In the genomic region with DNA sequence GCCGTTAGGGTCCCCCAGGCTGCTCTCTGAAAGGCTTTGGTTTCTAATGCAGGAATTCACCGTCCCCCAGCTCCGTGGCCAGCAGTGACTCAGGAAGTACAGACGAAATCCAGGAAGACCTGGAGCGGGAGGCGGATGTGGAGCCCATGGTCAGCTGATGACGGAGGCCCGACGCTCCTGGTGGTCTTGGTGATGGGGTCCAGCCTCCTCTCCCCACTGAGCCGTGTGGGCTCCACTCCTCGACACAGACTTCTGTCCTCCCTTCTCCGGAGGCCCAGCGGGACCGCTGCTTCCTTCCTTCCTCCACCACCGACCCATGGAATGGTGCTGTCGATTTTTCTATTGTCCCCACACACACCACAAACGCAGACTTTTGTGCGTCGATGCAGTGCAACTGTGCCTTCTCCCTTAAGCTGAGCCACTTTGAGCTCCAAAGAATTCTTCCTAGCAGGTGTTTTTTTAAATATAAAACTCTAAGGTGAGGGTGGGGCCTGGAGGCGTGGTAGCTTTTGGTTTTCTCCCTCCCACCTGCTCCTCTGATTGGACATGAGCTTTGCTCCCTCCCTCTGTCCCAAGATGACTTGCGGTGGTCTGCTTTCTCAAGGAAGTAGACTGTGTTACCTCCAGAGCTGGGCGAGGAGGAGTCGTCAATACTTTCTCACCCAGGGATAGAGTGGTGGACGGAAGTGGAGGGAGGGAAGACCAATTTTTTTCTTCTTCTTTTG, we compare ENCODE assay signal across 8 mouse cellular contexts. TPM values are rescaled to one million over a fixed set of nuclear protein-coding genes. Genes with fewer than 3 reads are reported as not detected.
DNase-seq lines count a peak whose midpoint lies in the region; ATAC-seq and TF ChIP-seq lines count a peak whose summit lies in the region.

No protein-coding gene starts in this region.

- peak; percentile 84 for DNase-seq in CH12.LX (ENCODE audit: extremely low read depth)
- DNase-seq in c-Kit-positive CD71-positive TER-119-positive erythroid progenitor cells, embryonic 14.5 days (ENCODE audit: low spot score) = peak; percentile 79
- peak; percentile 70 for DNase-seq in kidney, postnatal 14 days
- peak; percentile 86 for DNase-seq in splenic B cell, adult 2 months (ENCODE audit: low read depth, low spot score)
- DNase-seq in cerebellum, adult 18-20 months = no peak
- DNase-seq in cerebellum, postnatal 14 days = no peak

- no peaks in the 10 kb centered on the region for H3K79me2 ChIP-seq in CH12.LX (replicated peaks; ENCODE audit: control insufficient read depth, extremely low read depth, insufficient read depth, poor library complexity, severe bottlenecking)

- dilution Hi-C loops in CH12.LX (cut with MboI; ENCODE audit: extremely low pct_ligation_motif_present, extremely low pct_unique_long_range_greater_than_20kb, low sequenced_read_pairs) = no loop called here

- no peak for TF ChIP-seq EP300 in CH12.LX (IDR thresholded peaks at IDR 0.05; ENCODE audit: low read length)

- H3K27me3 ChIP-seq in CH12.LX (replicated peaks) = peaks cover 5% of the 10 kb centered on the region
- H3K27me3 ChIP-seq in heart, embryonic 14.5 days (ENCODE audit: control insufficient read depth, insufficient read depth, low read length) = no peaks in the 10 kb centered on the region
- H3K27me3 ChIP-seq in megakaryocyte, embryonic 14.5 days (replicated peaks) = no peaks in the 10 kb centered on the region
- H3K27me3 ChIP-seq in splenic B cell, adult 2 months (ENCODE audit: control insufficient read depth, insufficient read depth, low read length, poor library complexity, severe bottlenecking) = no peaks in the 10 kb centered on the region

- 13% methylated on average over 24 of the region's 24 CpGs for WGBS in heart, embryonic 14.5 days

- peak; percentile 95 for TF ChIP-seq POLR2A in CH12.LX (IDR thresholded peaks at IDR 0.05; ENCODE audit: low read depth, low read length)

- peaks cover 18% of the 10 kb centered on the region for H3K9me3 ChIP-seq in CH12.LX (replicated peaks; ENCODE audit: low read length)
- H3K9me3 ChIP-seq in heart, embryonic 14.5 days (ENCODE audit: control insufficient read depth, low read length) = 0 out of 2 replicates have a peak, but pooled peaks cover 5% of the 10 kb centered on the region
- no peaks in the 10 kb centered on the region for H3K9me3 ChIP-seq in megakaryocyte, embryonic 14.5 days

- peaks cover 6 to 20% of the 10 kb centered on the region in 2 experiments for H3K4me1 ChIP-seq in CH12.LX (ENCODE audit: control insufficient read depth in 1 of 2, insufficient read depth in 2 of 2)
- peaks cover 5 to 6% of the 10 kb centered on the region in 2 experiments; a peak in 1 of 4 replicates for H3K4me1 ChIP-seq in heart, embryonic 14.5 days (ENCODE audit: control insufficient read depth in 2 of 2, insufficient read depth in 2 of 2, low read length in 2 of 2)
- H3K4me1 ChIP-seq in megakaryocyte, embryonic 14.5 days = peaks cover 47% of the 10 kb centered on the region

- TF ChIP-seq CTCF in CH12.LX (conservative IDR thresholded peaks at IDR 0.05 in 1 of 2, IDR thresholded peaks at IDR 0.05 in 1 of 2; ENCODE audit: low read depth in 2 of 2, low read length in 2 of 2) = no peak

- peak; percentile 66; the same call in 1 of the 2 replicates for ATAC-seq in heart, embryonic 14.5 days (ENCODE audit: insufficient number of reproducible peaks, insufficient read depth, low FRiP score, low read depth)

- no peak overlapping the region for H3K27ac ChIP-seq in CH12.LX (ENCODE audit: insufficient read depth, low read depth)
- H3K27ac ChIP-seq in heart, embryonic 14.5 days (replicated peaks in 1 of 2; ENCODE audit: control insufficient read depth in 1 of 2, insufficient read depth in 1 of 2, low read depth in 2 of 2, low read length in 2 of 2) = peak overlapping the region; percentile 46 to 61

- peak overlapping the region; percentile 83 for H3K4me2 ChIP-seq in CH12.LX (ENCODE audit: insufficient read depth, low read depth, poor library complexity, severe bottlenecking)
- peak overlapping the region; percentile 56 for H3K4me2 ChIP-seq in heart, embryonic 14.5 days (ENCODE audit: low read length)

- H3K36me3 ChIP-seq in CH12.LX (replicated peaks in 1 of 2; ENCODE audit: control insufficient read depth in 1 of 2, insufficient read depth in 1 of 2, low read length in 1 of 2) = no peaks in the 10 kb centered on the region
- peaks cover 37% of the 10 kb centered on the region for H3K36me3 ChIP-seq in heart, embryonic 14.5 days (ENCODE audit: control insufficient read depth, insufficient read depth, low read length)
- H3K36me3 ChIP-seq in megakaryocyte, embryonic 14.5 days (replicated peaks; ENCODE audit: low read length) = peaks cover 12% of the 10 kb centered on the region
- no peaks in the 10 kb centered on the region for H3K36me3 ChIP-seq in splenic B cell, adult 2 months (ENCODE audit: control insufficient read depth, insufficient read depth, low read length, poor library complexity, severe bottlenecking)

- in situ Hi-C loops in CH12.LX (cut with MboI; ENCODE audit: low pct_ligation_motif_present, low pct_unique_long_range_greater_than_20kb, low sequenced_read_pairs) = no loop called here

- H3K9ac ChIP-seq in CH12.LX (ENCODE audit: insufficient read depth, low read depth) = peak overlapping the region; percentile 65
- H3K9ac ChIP-seq in heart, embryonic 14.5 days (ENCODE audit: low read length) = peak overlapping the region; percentile 61

- TF ChIP-seq RAD21 in CH12.LX (IDR thresholded peaks at IDR 0.05; ENCODE audit: low read depth, low read length) = no peak

- peak overlapping the region; percentile 40 to 74 (median 54) for H3K4me3 ChIP-seq in CH12.LX (replicated peaks in 1 of 3; ENCODE audit: low read depth in 2 of 3, low read length in 2 of 3, poor library complexity in 1 of 3)
- H3K4me3 ChIP-seq in heart, embryonic 14.5 days (ENCODE audit: control insufficient read depth in 1 of 2, insufficient read depth in 1 of 2, low read depth in 1 of 2, low read length in 2 of 2) = peak overlapping the region; percentile 39 to 42
- peak overlapping the region; percentile 93 for H3K4me3 ChIP-seq in megakaryocyte, embryonic 14.5 days (replicated peaks)

TF ChIP-seq in CH12.LX, 34 proteins besides CTCF, POLR2A, EP300 and RAD21 (continues in another document):
- no peak for TF ChIP-seq MEF2A (IDR thresholded peaks at IDR 0.05; ENCODE audit: borderline replicate concordance, low read depth, low read length)
- no peak for TF ChIP-seq NRF1 (IDR thresholded peaks at IDR 0.05; ENCODE audit: low read depth, low read length)
- peak; percentile 68 for TF ChIP-seq POLR2AphosphoS2 (IDR thresholded peaks at IDR 0.05; ENCODE audit: low read depth, low read length)
- TF ChIP-seq TCF12 (IDR thresholded peaks at IDR 0.05; ENCODE audit: low read depth, low read length) = peak; percentile 61
- TF ChIP-seq IRF4 (IDR thresholded peaks at IDR 0.05; ENCODE audit: low read depth, low read length) = no peak
- TF ChIP-seq KAT2A (IDR thresholded peaks at IDR 0.05; ENCODE audit: insufficient replicate concordance, low read length) = no peak
- TF ChIP-seq GABPA (IDR thresholded peaks at IDR 0.05; ENCODE audit: insufficient replicate concordance, low read depth, low read length) = no peak
- TF ChIP-seq NELFE (IDR thresholded peaks at IDR 0.05; ENCODE audit: low read depth, low read length) = peak; percentile 88
- TF ChIP-seq MAFK (IDR thresholded peaks at IDR 0.05; ENCODE audit: insufficient replicate concordance, low read length) = no peak
- TF ChIP-seq UBTF (IDR thresholded peaks at IDR 0.05; ENCODE audit: low read depth, low read length) = no peak
- no peak for TF ChIP-seq ZC3H11A (IDR thresholded peaks at IDR 0.05; ENCODE audit: low read depth, low read length)
- TF ChIP-seq TBP (conservative IDR thresholded peaks at IDR 0.05; ENCODE audit: low read depth, low read length) = peak; percentile 83
- no peak for TF ChIP-seq E2F4 (IDR thresholded peaks at IDR 0.05; ENCODE audit: insufficient replicate concordance, low read depth, low read length)
- TF ChIP-seq USF1 (IDR thresholded peaks at IDR 0.05; ENCODE audit: low read depth, low read length) = no peak
- no peak for TF ChIP-seq SIN3A (IDR thresholded peaks at IDR 0.05; ENCODE audit: low read length)
- TF ChIP-seq JUN (IDR thresholded peaks at IDR 0.05; ENCODE audit: insufficient read depth, low read depth, low read length) = no peak
- TF ChIP-seq MAX (IDR thresholded peaks at IDR 0.05; ENCODE audit: low read length) = no peak
- TF ChIP-seq ZKSCAN1 (IDR thresholded peaks at IDR 0.05; ENCODE audit: borderline replicate concordance, low read depth, low read length) = no peak
- TF ChIP-seq SMC3 (IDR thresholded peaks at IDR 0.05; ENCODE audit: low read depth, low read length) = no peak
- no peak for TF ChIP-seq MYC (IDR thresholded peaks at IDR 0.05; ENCODE audit: low read depth, low read length)
- TF ChIP-seq JUND (conservative IDR thresholded peaks at IDR 0.05; ENCODE audit: low read depth, low read length) = no peak
- TF ChIP-seq CHD2 (IDR thresholded peaks at IDR 0.05; ENCODE audit: low read length) = no peak
- no peak for TF ChIP-seq CHD1 (IDR thresholded peaks at IDR 0.05; ENCODE audit: low read depth, low read length)
- peak; percentile 92 for TF ChIP-seq ZMIZ1 (IDR thresholded peaks at IDR 0.05; ENCODE audit: low read depth, low read length)
- no peak for TF ChIP-seq ZNF384 (IDR thresholded peaks at IDR 0.05; ENCODE audit: low read depth, low read length)

RNA-seq across cellular contexts. Expression of gene Aldh4a1, which starts 6.2 kb away (rescaled TPM):
- total RNA-seq in CH12.LX (2012; rRNA removed) (14.3 and 18.0 TPM in 2 replicates), CH12.LX (2014; rRNA removed) (5.5 and 6.5 TPM in 2 replicates)
- polyA plus RNA-seq in CH12.LX (2012; ENCODE audit: insufficient read length, low read depth) = 6.1 and 6.5 TPM in 2 replicates
- polyA plus RNA-seq in heart, embryonic 14.5 days (2014; fragmentation: Nextera tagmentation; extraction: Ambion mirVana) = 13.0 and 13.4 TPM in 2 replicates
- 12.3 and 18.6 TPM in 2 replicates for polyA plus RNA-seq in megakaryocyte, embryonic 14.5 days (2012; ENCODE audit: insufficient read depth, low replicate concordance)

RNA-seq across cellular contexts. Expression of gene Gm21969, which starts 13.5 kb away (rescaled TPM):
- total RNA-seq in CH12.LX (2012; rRNA removed) = not detected in 2 replicates
- not detected in 2 replicates for total RNA-seq in CH12.LX (2014; rRNA removed)
- polyA plus RNA-seq in CH12.LX (2012; ENCODE audit: insufficient read length, low read depth) = not detected in 2 replicates
- polyA plus RNA-seq in heart, embryonic 14.5 days (2014; fragmentation: Nextera tagmentation; extraction: Ambion mirVana) = not detected in 2 replicates
- 0.03 TPM in 1 of 2 replicates, not detected in the other for polyA plus RNA-seq in megakaryocyte, embryonic 14.5 days (2012; ENCODE audit: insufficient read depth, low replicate concordance)

RNA-seq across cellular contexts. Expression of gene Tas1r2, which starts 36.9 kb away (rescaled TPM):
- total RNA-seq in CH12.LX (2012; rRNA removed) (not detected in 2 replicates), CH12.LX (2014; rRNA removed) (not detected in 2 replicates)
- not detected in 2 replicates for polyA plus RNA-seq in CH12.LX (2012; ENCODE audit: insufficient read length, low read depth)
- polyA plus RNA-seq in heart, embryonic 14.5 days (2014; fragmentation: Nextera tagmentation; extraction: Ambion mirVana) = not detected in 2 replicates
- 0.48 TPM in 1 of 2 replicates, not detected in the other for polyA plus RNA-seq in megakaryocyte, embryonic 14.5 days (2012; ENCODE audit: insufficient read depth, low replicate concordance)

Comparison
In these comparisons a context has a peak if more than half of its experiments do, and no peak if none do; other contexts are left out.
1. DNase-seq: peak in CH12.LX (single experiment), c-Kit-positive CD71-positive TER-119-positive erythroid progenitor cells, embryonic 14.5 days (single experiment), kidney, postnatal 14 days (single experiment) and splenic B cell, adult 2 months (single experiment); none in cerebellum, adult 18-20 months (0 of 2) and cerebellum, postnatal 14 days (0 of 2).
2. H3K4me3 ChIP-seq: peak in every context shown above with its lines; median percentile 93 in megakaryocyte, embryonic 14.5 days; 54 in CH12.LX; 40 in heart, embryonic 14.5 days.